Mouse (Mus musculus) left cerebral cortex, adult 9 months (tissue): ENCODE measurements at regions not wholly inside any gene's neighbourhood (a gene's known extent, or its start where the extent isn't known, plus 50 kb on each side); places are given as distances from the start of the nearest gene placed in this dataset.

Source experiments
- DNase-seq, 2 experiments: peaks; one replicate each; pipeline ENCODE4 v3.0.0; 2022; ENCODE audit warnings: low spot score in 2 of 2

- no peak for DNase-seq
Measured at GRCm38 (mm10) chr2:133498717-133499143, 53.2 kb upstream of the Bmp2 start.

DNA sequence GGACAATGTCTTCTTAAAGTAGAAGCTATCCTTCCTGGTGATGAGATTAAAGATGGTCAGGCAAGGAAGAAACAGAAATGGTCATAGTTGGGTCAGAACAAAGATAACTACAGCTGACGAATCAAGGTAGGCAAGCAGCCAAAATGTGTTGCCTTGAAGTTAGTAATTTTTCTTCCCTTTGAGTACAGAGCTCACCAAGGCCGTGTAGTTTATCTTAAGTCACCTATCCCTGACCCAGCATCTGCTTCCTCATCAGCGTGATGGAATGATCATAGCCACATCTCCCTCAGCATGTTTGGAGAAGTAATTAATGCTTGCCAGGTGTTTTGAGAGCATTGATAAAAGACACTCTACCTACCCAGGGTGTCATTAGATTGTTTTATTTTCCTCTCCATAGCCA, 52.1 kb upstream of the Bmp2 start:
- DNase-seq = no peak
